Mouse (Mus musculus): ENCODE data around the gene Lamtor3. TPM values are rescaled to one million over a fixed set of nuclear protein-coding genes. Genes with fewer than 3 reads are reported as not detected.
A peak's percentile ranks its signal among the peaks of the same experiment; 100 is the strongest.

Gene Lamtor3
- polyA plus RNA-seq, 2 experiments = 77.4 to 109 TPM

DNA sequence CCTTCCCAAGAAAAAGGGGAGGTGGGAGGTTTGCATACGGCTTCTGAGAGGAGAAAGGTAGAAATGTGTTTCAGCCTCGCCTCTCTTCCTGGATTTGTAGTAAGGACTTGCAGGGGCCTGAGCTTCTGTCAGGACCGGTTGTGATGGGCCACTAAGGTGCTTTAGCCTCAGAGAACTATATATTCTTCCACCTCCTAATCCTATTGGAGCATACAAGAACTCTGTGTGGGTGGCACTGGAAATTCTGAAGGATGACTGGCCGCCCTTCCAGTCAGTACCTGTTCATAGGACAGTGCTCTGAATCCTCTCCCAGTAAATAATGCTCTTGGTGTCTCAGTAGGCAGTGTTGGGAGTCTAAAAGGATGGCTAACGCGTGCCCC is 616 bp downstream of the Lamtor3 start:
- no peaks in the 10 kb centered on the region for H3K9me3 ChIP-seq (ENCODE audit: control insufficient read depth, low read length)
- peaks cover 19% of the 10 kb centered on the region for H3K36me3 ChIP-seq (ENCODE audit: control insufficient read depth, insufficient read depth, low read length)
- peak overlapping the region; percentile 75 for H3K9ac ChIP-seq (ENCODE audit: low read depth, low read length, severe bottlenecking)
- 14% methylated on average over 6 of the region's 6 CpGs for WGBS
- H3K4me2 ChIP-seq (replicated peaks; ENCODE audit: low read depth, low read length, severe bottlenecking) = peak overlapping the region; percentile 74
- peak; percentile 20 for ATAC-seq (ENCODE audit: low FRiP score, low read depth)
- H3K27me3 ChIP-seq (ENCODE audit: control insufficient read depth, insufficient read depth, low read length) = no peaks in the 10 kb centered on the region
- H3K4me1 ChIP-seq (ENCODE audit: control insufficient read depth, insufficient read depth, low read length) = peaks cover 9% of the 10 kb centered on the region; the same call in 1 of the 2 replicates
- DNase-seq (ENCODE audit: low spot score) = no peak
- H3K27ac ChIP-seq (replicated peaks; ENCODE audit: low read depth, low read length) = peak overlapping the region; percentile 63
- H3K4me3 ChIP-seq (replicated peaks; ENCODE audit: low read length) = peak overlapping the region; percentile 64
- no peak for TF ChIP-seq POLR2A (IDR thresholded peaks at IDR 0.05; ENCODE audit: borderline replicate concordance, extremely low read depth, insufficient read depth, insufficient read length)

DNA sequence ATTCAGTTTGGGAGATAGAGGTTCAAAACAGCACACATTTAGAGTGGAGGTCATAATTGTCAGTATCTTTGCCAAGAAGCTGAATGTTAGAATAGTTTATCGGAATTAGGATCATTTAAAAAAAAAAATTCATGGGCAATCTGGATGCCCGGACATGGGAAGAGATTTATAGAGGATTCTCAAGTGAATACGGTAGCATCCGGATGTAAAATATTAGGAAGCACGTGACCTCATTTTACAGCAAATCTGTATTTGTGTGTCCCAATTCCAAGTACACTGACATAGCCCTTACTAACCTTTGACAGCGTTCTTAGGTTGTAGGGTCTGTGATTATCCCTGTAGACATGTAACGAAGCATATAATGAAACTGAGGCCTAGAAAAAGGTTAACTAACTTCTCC is 1.1 kb downstream of the Lamtor3 start:
- Histone ChIP-seq H3K27me3 (ENCODE audit: control insufficient read depth, insufficient read depth, low read length) (no peaks in the 10 kb centered on the region), H3K4me1 (ENCODE audit: control insufficient read depth, insufficient read depth, low read length) (peaks cover 9% of the 10 kb centered on the region; the same call in 1 of the 2 replicates), H3K9me3 (ENCODE audit: control insufficient read depth, low read length) (no peaks in the 10 kb centered on the region), H3K9ac (ENCODE audit: low read depth, low read length, severe bottlenecking) (peak overlapping the region; percentile 75), H3K27ac (replicated peaks; ENCODE audit: low read depth, low read length) (no peak overlapping the region), H3K4me3 (replicated peaks; ENCODE audit: low read length) (peak overlapping the region; percentile 64), H3K36me3 (ENCODE audit: control insufficient read depth, insufficient read depth, low read length) (peaks cover 21% of the 10 kb centered on the region), H3K4me2 (replicated peaks; ENCODE audit: low read depth, low read length, severe bottlenecking) (peak overlapping the region; percentile 74)
- 91% methylated on average over 7 of the region's 7 CpGs for WGBS
- no peak for DNase-seq (ENCODE audit: low spot score)
- no peak for TF ChIP-seq POLR2A (IDR thresholded peaks at IDR 0.05; ENCODE audit: borderline replicate concordance, extremely low read depth, insufficient read depth, insufficient read length)
- no peak for ATAC-seq (ENCODE audit: low FRiP score, low read depth)

DNA sequence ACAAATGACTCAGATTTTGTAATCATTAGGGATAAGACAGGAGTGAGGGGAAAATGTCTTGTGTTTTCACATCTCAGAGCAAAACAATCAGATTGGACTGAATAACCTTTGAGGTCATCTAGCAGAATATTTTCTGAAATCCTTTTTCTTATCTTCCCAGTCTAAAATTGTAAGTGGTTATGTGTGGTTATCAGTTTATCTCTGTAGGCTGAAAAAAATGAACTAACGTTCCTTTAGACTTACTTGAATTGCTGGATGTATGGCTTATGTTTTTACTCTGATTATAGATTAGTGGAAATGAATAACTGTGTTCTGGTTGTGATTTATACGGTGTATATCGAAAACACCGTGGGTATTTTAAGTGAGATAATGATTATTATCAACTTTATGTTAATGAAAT is 2.3 kb downstream of the Lamtor3 start:
- no peak for TF ChIP-seq POLR2A (IDR thresholded peaks at IDR 0.05; ENCODE audit: borderline replicate concordance, extremely low read depth, insufficient read depth, insufficient read length)
- H3K9ac ChIP-seq (ENCODE audit: low read depth, low read length, severe bottlenecking) = no peak overlapping the region
- H3K36me3 ChIP-seq (ENCODE audit: control insufficient read depth, insufficient read depth, low read length) = peaks cover 31% of the 10 kb centered on the region
- H3K4me3 ChIP-seq (replicated peaks; ENCODE audit: low read length) = no peak overlapping the region
- H3K9me3 ChIP-seq (ENCODE audit: control insufficient read depth, low read length) = no peaks in the 10 kb centered on the region
- 92% methylated on average over 4 of the region's 4 CpGs for WGBS
- no peak for ATAC-seq (ENCODE audit: low FRiP score, low read depth)
- no peak overlapping the region for H3K4me2 ChIP-seq (replicated peaks; ENCODE audit: low read depth, low read length, severe bottlenecking)
- no peak for DNase-seq (ENCODE audit: low spot score)
- H3K27me3 ChIP-seq (ENCODE audit: control insufficient read depth, insufficient read depth, low read length) = no peaks in the 10 kb centered on the region
- peaks cover 9% of the 10 kb centered on the region; the same call in 1 of the 2 replicates for H3K4me1 ChIP-seq (ENCODE audit: control insufficient read depth, insufficient read depth, low read length)
- no peak overlapping the region for H3K27ac ChIP-seq (replicated peaks; ENCODE audit: low read depth, low read length)

DNA sequence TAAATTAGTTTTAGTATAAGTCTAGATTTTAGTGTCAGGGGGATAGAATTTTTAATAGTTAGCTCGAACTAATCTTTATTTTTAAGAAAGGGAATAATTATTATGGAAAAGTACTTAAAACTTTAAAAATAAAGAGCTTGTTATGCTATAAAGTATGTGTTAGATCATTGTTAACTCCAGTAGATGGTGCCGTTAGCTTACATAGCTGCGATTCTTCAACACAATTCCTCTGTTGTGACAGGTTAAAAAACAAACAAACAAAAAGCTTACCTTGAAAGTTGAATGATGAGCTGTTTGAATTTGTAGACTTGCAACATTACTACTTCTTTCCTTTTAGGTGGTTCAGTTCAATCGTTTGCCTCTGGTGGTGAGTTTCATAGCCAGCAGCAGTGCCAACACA is 8.7 kb downstream of the Lamtor3 start:
- H3K9me3 ChIP-seq (ENCODE audit: control insufficient read depth, low read length) = no peaks in the 10 kb centered on the region
- H3K27ac ChIP-seq (replicated peaks; ENCODE audit: low read depth, low read length) = no peak overlapping the region
- no peak overlapping the region for H3K9ac ChIP-seq (ENCODE audit: low read depth, low read length, severe bottlenecking)
- H3K27me3 ChIP-seq (ENCODE audit: control insufficient read depth, insufficient read depth, low read length) = no peaks in the 10 kb centered on the region
- ATAC-seq (ENCODE audit: low FRiP score, low read depth) (no peak), DNase-seq (ENCODE audit: low spot score) (no peak)
- peaks cover 63% of the 10 kb centered on the region for H3K36me3 ChIP-seq (ENCODE audit: control insufficient read depth, insufficient read depth, low read length)
- WGBS = 89% methylated on average over 4 of the region's 4 CpGs
- TF ChIP-seq POLR2A (IDR thresholded peaks at IDR 0.05; ENCODE audit: borderline replicate concordance, extremely low read depth, insufficient read depth, insufficient read length) = no peak
- no peaks in the 10 kb centered on the region for H3K4me1 ChIP-seq (ENCODE audit: control insufficient read depth, insufficient read depth, low read length)
- no peak overlapping the region for H3K4me2 ChIP-seq (replicated peaks; ENCODE audit: low read depth, low read length, severe bottlenecking)
- no peak overlapping the region for H3K4me3 ChIP-seq (replicated peaks; ENCODE audit: low read length)

DNA sequence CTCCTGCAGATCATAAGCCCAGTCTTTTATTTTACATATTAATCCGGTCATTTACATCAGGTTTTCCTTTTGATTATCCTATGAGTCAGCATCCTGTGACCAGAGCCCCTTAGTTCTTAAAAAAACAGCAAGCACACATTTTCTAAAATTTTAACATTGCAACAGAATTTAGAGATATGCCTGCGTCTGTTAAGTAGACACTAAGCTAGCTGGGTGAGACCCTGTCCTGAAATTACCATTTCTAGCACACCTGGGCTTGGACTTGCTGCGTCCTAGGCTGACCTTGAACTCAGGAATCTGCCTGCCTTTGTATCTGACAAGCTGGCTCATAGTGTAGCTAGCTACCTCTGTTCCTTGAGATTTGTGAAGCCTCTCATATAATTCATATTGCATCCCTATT is 11.6 kb downstream of the Lamtor3 start:
- no peaks in the 10 kb centered on the region for H3K4me1 ChIP-seq (ENCODE audit: control insufficient read depth, insufficient read depth, low read length)
- H3K27me3 ChIP-seq (ENCODE audit: control insufficient read depth, insufficient read depth, low read length) = no peaks in the 10 kb centered on the region
- H3K4me3 ChIP-seq (replicated peaks; ENCODE audit: low read length) = no peak overlapping the region
- H3K9me3 ChIP-seq (ENCODE audit: control insufficient read depth, low read length) = no peaks in the 10 kb centered on the region
- peaks cover 42% of the 10 kb centered on the region for H3K36me3 ChIP-seq (ENCODE audit: control insufficient read depth, insufficient read depth, low read length)
- no peak for DNase-seq (ENCODE audit: low spot score)
- no peak overlapping the region for H3K27ac ChIP-seq (replicated peaks; ENCODE audit: low read depth, low read length)
- TF ChIP-seq POLR2A (IDR thresholded peaks at IDR 0.05; ENCODE audit: borderline replicate concordance, extremely low read depth, insufficient read depth, insufficient read length) = no peak
- ATAC-seq (ENCODE audit: low FRiP score, low read depth) = no peak
- no peak overlapping the region for H3K4me2 ChIP-seq (replicated peaks; ENCODE audit: low read depth, low read length, severe bottlenecking)
- H3K9ac ChIP-seq (ENCODE audit: low read depth, low read length, severe bottlenecking) = no peak overlapping the region
- WGBS = 91% methylated on average over 3 of the region's 3 CpGs

DNA sequence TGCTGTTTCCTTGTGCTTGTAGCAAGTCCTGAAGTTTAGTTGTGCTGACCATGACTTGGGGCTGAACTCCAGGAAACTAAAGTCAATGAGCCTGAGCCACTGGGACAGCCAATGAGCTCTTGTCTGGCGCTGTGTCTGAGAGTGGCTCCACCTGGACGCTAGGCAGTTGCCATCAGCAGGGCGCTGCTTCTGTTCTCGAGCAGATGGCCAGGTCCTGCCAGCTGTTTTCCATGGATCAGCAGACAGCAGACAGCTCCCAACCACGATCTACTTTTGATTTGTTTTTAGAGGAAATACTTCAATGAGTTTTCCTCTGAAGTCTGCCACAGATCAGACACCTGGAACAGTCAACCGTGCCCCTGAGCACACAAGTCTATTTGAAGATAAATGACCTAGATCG is 14.4 kb downstream of the Lamtor3 start:
- ATAC-seq (ENCODE audit: low FRiP score, low read depth) (no peak), DNase-seq (ENCODE audit: low spot score) (no peak)
- Histone ChIP-seq H3K9me3 (ENCODE audit: control insufficient read depth, low read length) (no peaks in the 10 kb centered on the region), H3K27me3 (ENCODE audit: control insufficient read depth, insufficient read depth, low read length) (no peaks in the 10 kb centered on the region), H3K36me3 (ENCODE audit: control insufficient read depth, insufficient read depth, low read length) (peaks cover 17% of the 10 kb centered on the region), H3K4me1 (ENCODE audit: control insufficient read depth, insufficient read depth, low read length) (no peaks in the 10 kb centered on the region), H3K4me3 (replicated peaks; ENCODE audit: low read length) (no peak overlapping the region), H3K9ac (ENCODE audit: low read depth, low read length, severe bottlenecking) (no peak overlapping the region), H3K27ac (replicated peaks; ENCODE audit: low read depth, low read length) (no peak overlapping the region), H3K4me2 (replicated peaks; ENCODE audit: low read depth, low read length, severe bottlenecking) (no peak overlapping the region)
- WGBS = 64% methylated on average over 7 of the region's 7 CpGs
- TF ChIP-seq POLR2A (IDR thresholded peaks at IDR 0.05; ENCODE audit: borderline replicate concordance, extremely low read depth, insufficient read depth, insufficient read length) = no peak
